Mouse (Mus musculus) ovary, adult 10 weeks (tissue): ENCODE results near the gene Zfp503. TPM values are rescaled to one million over a fixed set of nuclear protein-coding genes. Genes with fewer than 3 reads are reported as not detected.

Source experiments
- polyA plus RNA-seq: library from polyadenylated mRNA; stranded (reverse); fragments of 350-450 nt; fragmentation: Illumina TruSeq; extraction: RNeasy Lipid Tissue Mini Kit (QIAGEN cat#74804); gene quantifications from one replicate; pipeline ENCODE4 v1.2.3, GENCODE M21; 2014

Gene Zfp503
- 52.4 TPM for polyA plus RNA-seq

DNA sequence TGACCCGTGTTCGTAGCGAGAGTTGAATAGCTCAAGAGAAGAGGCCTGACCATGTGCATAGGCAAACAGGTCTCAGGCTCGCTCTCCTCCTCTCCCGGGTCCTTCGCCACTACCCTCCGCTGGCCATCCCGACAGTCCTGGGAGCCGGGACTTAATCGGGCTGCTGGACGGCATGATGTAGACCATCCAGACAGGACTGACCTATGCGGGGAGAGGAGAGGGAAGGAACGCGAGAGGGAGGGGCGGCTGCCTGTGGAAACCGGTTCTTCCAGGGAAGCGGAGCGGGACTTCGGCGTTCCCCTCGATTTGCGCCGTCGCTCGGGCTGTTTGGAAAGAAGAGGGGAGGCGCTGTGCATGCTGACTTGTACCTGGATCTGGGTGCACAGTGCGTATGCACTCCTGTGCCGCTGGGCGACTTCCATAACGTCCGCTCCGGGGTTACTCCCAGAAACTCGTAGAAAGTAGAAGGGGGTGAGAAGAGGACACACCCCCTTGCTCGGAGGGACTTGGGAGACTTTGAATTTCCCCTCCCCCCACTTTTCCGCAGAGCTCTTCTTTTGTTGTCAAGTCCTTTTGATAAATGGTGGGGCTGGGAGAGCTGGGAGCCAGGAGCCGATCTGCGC, at the start of gene Zfp503:
Zfp503 (minus strand) TSS at position 311 of the 623 bp plus-strand sequence.

DNA sequence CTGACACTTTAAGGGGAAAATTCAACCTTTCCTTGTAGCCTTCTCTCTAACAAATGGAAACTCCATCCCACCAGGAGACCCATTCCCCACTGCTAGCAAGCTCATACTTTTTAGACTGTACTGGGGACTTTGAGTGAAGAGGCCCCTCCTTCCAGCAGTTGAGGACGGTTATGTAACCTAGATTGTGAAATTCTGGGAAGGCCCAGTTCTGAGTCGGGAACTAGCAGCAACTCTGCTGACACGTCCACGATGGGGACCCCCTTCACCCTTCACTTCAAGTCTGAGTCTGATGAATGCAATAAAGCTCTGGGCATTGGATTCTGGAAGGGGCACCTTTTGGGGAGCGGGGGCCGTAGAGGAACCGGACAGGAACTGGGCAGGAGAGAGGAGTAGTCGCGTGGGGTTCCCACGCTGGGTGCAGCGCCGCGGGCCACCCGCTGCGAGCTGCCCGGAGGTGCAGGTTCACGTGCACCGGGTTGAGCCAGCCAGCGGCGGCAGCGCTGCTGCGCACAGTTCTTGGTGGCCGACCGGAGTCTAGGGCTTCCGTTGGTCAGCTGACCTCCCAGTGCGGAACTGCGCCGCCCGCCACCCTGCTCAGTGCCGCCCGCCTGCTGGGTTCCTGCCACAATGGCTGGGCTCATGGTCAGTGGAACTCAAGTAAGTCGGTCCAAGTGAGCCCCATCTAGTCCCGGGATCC, 30.0 kb upstream of the Zfp503 start, which contains the start of gene Lrmda:
Lrmda (plus strand) TSS at position 461 of the 697 bp plus-strand sequence.

Other genes starting within 250 kb of the Zfp503 start
- 47.1 TPM for gene Samd8, start 239.1 kb downstream of the Zfp503 start, polyA plus RNA-seq
- gene Dusp13, start 238.4 kb downstream of the Zfp503 start, polyA plus RNA-seq = not detected
- 299 TPM for gene Vdac2, start 164.4 kb downstream of the Zfp503 start, polyA plus RNA-seq
- gene Comtd1, start 140.6 kb downstream of the Zfp503 start, polyA plus RNA-seq = not detected
- gene Lrmda, start 30.1 kb upstream of the Zfp503 start, polyA plus RNA-seq = 2.6 TPM